Comparison of ENCODE assay signal across 9 mouse cellular contexts in the genomic region with DNA sequence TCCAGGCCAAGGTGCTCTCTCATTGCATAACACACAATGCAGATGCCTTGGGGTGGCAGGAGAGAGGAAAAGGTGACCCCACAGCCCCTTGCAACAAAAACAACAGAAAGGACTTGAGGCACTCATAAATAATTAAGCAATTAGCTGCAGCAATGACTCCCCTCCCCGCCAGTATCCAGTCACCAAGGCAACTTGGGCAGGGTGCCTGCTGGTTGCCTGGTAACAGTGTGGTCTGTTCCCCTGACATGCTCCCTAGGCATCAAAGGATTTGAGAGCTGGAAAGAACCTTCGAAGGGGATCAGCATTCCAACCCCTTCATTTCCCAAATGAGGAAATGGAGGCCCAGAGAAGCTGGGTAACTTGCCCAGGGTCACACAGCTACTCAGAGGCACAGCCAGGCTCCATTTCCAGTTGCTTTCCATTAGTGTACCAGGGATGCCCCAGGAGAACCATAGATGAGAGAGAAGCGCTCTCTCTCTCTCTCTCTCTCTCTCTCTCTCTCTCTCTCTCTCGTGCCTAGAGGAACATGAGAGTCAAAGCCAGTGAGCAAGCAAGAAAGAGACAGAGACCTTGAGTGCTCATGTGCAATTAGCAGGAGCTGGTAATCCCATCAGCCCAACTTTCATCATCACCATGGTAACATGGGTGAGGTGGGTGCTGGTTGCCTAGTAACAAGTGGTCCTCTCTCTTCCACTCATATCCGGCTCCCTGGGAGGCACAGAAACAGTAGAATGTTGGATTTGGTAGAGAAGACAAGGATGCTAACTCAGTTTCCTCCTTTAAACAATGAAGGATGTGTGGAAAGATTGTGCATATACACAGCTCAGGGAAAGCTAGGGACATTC. TPM values are rescaled to one million over a fixed set of nuclear protein-coding genes. Genes with fewer than 3 reads are reported as not detected.
DNase-seq lines count a peak whose midpoint lies in the region; ATAC-seq lines count a peak whose summit lies in the region.
"Had no signal": no experiment of that assay in that cellular context is flagged by ENCODE, and none has a peak within 500 bp of the region (broad histone marks: within the 10 kb centered on the region; RNA-seq: fewer than 3 reads in every experiment).

No protein-coding gene starts in this region.

- intact Hi-C loops in left cerebral cortex, postnatal 36 days (cut with DNase I) = no loop called here

- peak; percentile 61 for DNase-seq in ES-CJ7 (ENCODE audit: low read depth, low spot score)
- peak; percentile 59 for DNase-seq in embryo, embryonic 11 days
- DNase-seq in kidney, adult 8-10 months = peak; percentile 34 to 64
- peak; percentile 68 to 71 for DNase-seq in left cerebral cortex, postnatal 36 days (ENCODE audit: low spot score in 2 of 2)
- DNase-seq in telencephalon, adult 2 months (ENCODE audit: low read depth, low spot score) = peak; percentile 83
- DNase-seq in ovary, postnatal 36 days (ENCODE audit: low spot score) = no peak
- DNase-seq: liver, embryonic 13.5 days had no signal

- ATAC-seq in erythroblast, adult 5-6 weeks (replicated peaks; ENCODE audit: low FRiP score, poor library complexity, severe bottlenecking) = no peak
- no peak for ATAC-seq in erythroid progenitor cell, adult 5-6 weeks (replicated peaks; ENCODE audit: low FRiP score, poor library complexity, severe bottlenecking)

RNA-seq across cellular contexts. Expression of a gene that starts 3.1 kb away (rescaled TPM):
- total RNA-seq in left cerebral cortex, postnatal 36 days (2021) = 10 to 100 TPM in 1 of 2 experiments, 1 to 10 TPM in 1; 6.3 to 11.9 TPM
- total RNA-seq in erythroblast, adult 5-6 weeks (2015; ENCODE audit: low replicate concordance) = 2.7 and 11.3 TPM in 2 replicates
- total RNA-seq in erythroblast, adult 5-6 weeks (2017; ENCODE audit: low replicate concordance) = 3.7 and 7.8 TPM in 2 replicates
- total RNA-seq in erythroid progenitor cell, adult 5-6 weeks (2015; ENCODE audit: low replicate concordance) = 5.0 and 9.0 TPM in 2 replicates
- total RNA-seq in erythroid progenitor cell, adult 5-6 weeks (2017; ENCODE audit: low replicate concordance) = 2.7 and 2.9 TPM in 2 replicates

RNA-seq across cellular contexts. Expression of a gene that starts 3.1 kb away (rescaled TPM):
- 10 to 100 TPM; 14.9 to 17.3 TPM for total RNA-seq in left cerebral cortex, postnatal 36 days (2021)
- 5.6 and 6.1 TPM in 2 replicates for total RNA-seq in erythroblast, adult 5-6 weeks (2015; ENCODE audit: low replicate concordance)
- total RNA-seq in erythroblast, adult 5-6 weeks (2017; ENCODE audit: low replicate concordance) = 4.3 and 9.8 TPM in 2 replicates
- total RNA-seq in erythroid progenitor cell, adult 5-6 weeks (2015; ENCODE audit: low replicate concordance) = 8.8 and 11.5 TPM in 2 replicates
- total RNA-seq in erythroid progenitor cell, adult 5-6 weeks (2017; ENCODE audit: low replicate concordance) = 2.7 and 5.3 TPM in 2 replicates

RNA-seq across cellular contexts. Expression of a gene that starts 22.8 kb away (rescaled TPM):
- total RNA-seq in left cerebral cortex, postnatal 36 days (2021) = 10 to 100 TPM; 44.7 to 48.2 TPM
- 3.6 TPM in 1 of 2 replicates, not detected in the other for total RNA-seq in erythroblast, adult 5-6 weeks (2015; ENCODE audit: low replicate concordance)
- total RNA-seq in erythroblast, adult 5-6 weeks (2017; ENCODE audit: low replicate concordance) = 0.98 TPM in 1 of 2 replicates, not detected in the other
- total RNA-seq in erythroid progenitor cell, adult 5-6 weeks (2015; ENCODE audit: low replicate concordance) = 0.72 TPM in 1 of 2 replicates, not detected in the other
- total RNA-seq in erythroid progenitor cell, adult 5-6 weeks (2017; ENCODE audit: low replicate concordance) = 1.8 TPM in 1 of 2 replicates, not detected in the other

RNA-seq across cellular contexts. Expression of a gene that starts 56.5 kb away (rescaled TPM):
- total RNA-seq in left cerebral cortex, postnatal 36 days (2021) = 1 to 10 TPM in 1 of 2 experiments, under 1 TPM in 1; 0.39 to 1.2 TPM
- 2.1 TPM in 1 of 2 replicates, not detected in the other for total RNA-seq in erythroblast, adult 5-6 weeks (2015; ENCODE audit: low replicate concordance)
- total RNA-seq in erythroblast, adult 5-6 weeks (2017; ENCODE audit: low replicate concordance) = 2.1 TPM in 1 of 2 replicates, not detected in the other
- not detected in 2 replicates for total RNA-seq in erythroid progenitor cell, adult 5-6 weeks (2015; ENCODE audit: low replicate concordance)
- total RNA-seq in erythroid progenitor cell, adult 5-6 weeks (2017; ENCODE audit: low replicate concordance) = not detected in 2 replicates

Comparison
In these comparisons a context has a peak if more than half of its experiments do, and no peak if none do; other contexts are left out.
1. RNA of a gene that starts 22.8 kb away (total RNA-seq): 44.7 to 48.2 TPM in left cerebral cortex, postnatal 36 days; 0.72 to 1.8 TPM in erythroid progenitor cell, adult 5-6 weeks and 0.98 to 3.6 TPM in erythroblast, adult 5-6 weeks; every median in the first group is over 10 times any median in the second.